Mouse (Mus musculus) Muller cell, postnatal 12 days (primary cell): ENCODE data around the gene Ankrd23.
"Not testable (repeated sequence)": the region's sequence is repeated elsewhere in the genome, so short reads cannot be mapped to it uniquely, and the experiment has no call there.

Experiments used
- DNase-seq: peaks from one replicate; pipeline ENCODE4 v3.0.0-alpha.2; 2015; ENCODE audit errors: inconsistent ontology term

Ankrd23 gene

DNA sequence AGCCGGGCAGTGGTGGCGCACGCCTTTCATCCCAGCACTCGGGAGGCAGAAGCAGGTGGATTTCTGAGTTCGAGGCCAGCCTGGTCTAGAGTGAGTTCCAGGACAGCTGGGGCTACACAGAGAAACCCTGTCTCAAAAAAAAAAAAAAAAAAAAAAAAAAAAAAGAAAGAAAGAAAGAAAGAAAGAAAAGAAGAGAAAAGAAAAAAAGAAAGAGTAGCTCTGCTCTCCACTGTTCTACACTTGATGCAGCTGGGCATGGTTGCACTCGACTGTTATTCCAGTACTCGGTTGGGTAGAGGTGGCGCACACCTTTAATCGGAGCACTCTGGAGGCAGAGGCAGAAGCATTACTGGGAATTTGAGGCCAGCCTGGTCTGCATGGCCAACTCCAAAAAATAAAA, at the start of gene Ankrd23:
TSS of gene Ankrd23 (minus strand) at position 101 of the 400 bp plus-strand sequence.
- not testable (repeated sequence) for DNase-seq

DNA sequence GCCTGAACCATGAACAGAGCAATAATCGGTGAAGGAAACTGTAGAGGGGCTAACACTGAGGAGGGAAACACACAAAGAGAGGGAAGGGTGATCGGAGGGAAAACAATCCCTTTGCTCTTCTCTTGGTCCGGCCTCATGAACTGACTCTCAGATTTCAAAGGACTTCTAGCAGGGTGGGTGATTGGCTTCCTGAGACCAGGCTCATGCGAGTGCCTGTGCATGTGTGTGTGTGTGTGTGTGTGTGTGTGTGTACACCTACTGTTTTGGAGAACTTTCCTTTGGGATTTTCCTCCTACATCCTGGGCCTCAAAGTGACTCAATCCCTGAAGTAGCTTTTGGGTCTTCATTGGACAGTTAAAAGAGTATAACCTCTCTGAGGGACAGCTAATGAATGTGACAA, 49.6 kb upstream of the Ankrd23 start:
- DNase-seq, result no peak

DNA sequence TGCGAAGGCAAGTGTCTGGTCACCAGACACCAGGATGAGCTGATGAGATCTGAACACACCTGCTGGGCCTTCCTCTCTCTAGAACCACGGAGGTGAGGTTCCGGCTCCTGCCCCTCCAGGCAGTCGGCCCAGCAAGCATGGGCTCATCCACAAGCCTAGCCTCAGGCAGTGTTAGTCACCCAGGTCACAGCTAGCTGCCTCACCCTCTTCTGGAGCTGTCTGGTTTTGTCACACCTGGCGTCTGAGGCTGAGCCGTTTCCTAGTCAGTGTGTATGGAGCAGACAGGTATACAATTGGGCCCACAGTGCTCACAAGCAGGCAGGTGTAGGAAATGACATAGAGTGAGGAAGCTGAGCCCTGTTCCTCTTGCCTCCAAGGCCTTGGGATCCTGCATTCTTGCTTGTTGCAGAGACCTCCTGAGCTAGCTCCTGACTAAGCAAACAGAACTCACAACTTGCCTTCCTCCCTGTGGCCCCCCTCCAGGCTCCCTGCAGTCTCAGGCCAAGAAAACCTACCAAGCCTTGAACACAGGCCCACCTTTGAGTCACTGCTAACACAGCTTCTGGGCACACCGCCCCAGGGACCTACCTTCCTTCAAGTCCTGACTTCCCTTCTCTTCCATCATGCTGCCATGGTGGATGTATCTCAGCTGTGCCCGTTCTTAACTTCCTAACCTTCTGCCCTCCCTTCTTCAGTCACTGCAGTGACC, 46.9 kb upstream of the Ankrd23 start:
- DNase-seq, result no peak

DNA sequence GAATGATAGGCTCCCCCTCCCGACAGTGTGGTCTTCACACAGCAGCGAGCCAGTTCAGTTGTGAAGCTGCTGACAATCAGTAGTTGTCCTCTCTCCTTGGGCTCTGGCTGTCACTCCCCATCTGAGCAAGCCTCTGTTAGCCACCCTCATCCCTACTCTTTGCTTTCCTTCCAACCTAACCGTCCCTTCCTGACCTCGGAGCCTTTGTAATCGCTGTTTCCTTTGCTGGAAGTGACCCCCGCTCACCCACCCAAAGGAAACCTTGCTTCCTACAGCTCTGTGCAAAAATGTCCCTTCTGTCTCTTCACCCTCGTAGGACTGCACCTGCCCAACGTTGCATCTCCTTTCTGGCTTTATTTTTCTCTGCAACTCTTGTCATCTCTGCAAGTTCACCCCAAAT, 45.5 kb upstream of the Ankrd23 start:
- DNase-seq, result no peak

DNA sequence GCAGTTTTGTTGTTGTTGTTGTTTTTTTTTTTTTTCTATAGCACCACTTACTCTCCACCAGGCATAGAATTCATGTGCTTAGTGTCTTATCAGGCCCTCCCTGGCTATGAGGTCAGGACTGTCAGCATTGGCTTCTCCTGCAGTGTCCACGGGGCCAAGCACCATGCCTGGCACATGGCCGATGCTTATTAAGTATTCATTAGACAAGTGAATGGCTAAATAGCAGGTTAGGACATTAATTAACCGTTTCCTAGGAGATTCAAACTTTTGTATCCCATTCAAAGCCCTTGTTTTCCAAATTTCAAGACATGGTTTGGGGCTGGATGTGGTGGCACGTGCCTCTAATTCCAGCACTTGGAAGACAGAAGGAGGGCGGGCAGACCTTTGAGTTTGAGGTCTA, 44.6 kb upstream of the Ankrd23 start:
- peak; percentile 38 for DNase-seq

DNA sequence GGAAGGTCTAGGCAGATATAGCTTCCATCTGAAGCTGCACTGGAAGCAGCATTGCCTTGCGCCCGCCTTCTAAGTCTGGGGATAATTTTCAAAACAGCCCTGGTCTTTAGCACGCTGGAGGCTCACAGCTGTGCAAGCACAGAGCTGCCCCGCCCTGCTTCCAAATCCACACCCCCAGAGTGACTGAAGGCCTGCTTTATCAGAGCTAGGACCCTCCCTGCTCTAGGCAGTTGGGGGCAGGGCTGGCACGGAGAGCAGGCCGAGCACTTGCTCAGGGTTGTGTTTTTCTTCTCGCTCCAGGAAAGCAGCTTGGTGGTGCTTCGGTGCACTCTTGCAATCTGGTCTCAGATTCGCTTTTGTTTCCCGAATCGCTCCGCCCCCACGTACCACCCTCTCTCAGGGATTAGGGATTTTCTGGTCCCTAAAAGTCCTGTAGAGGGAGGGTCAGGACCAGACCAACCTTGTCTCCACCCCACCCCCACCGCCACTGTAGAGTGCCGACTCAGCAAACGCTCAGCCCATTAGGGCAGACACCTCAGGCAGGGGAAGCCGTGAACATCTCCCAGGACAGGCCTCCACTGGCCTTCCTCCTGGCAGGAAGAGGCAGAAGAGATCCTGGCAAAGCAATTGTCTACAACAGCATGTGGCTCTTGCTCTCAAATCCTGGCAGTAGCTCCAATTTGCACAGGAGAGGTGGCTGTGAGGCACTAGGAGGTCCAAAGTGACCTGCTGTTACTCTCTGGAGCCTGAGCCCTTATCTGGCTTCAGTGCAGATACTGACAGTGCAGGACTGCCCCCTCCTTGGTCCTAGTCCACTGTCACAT, 43.9 kb upstream of the Ankrd23 start:
- peak; percentile 24 for DNase-seq

DNA sequence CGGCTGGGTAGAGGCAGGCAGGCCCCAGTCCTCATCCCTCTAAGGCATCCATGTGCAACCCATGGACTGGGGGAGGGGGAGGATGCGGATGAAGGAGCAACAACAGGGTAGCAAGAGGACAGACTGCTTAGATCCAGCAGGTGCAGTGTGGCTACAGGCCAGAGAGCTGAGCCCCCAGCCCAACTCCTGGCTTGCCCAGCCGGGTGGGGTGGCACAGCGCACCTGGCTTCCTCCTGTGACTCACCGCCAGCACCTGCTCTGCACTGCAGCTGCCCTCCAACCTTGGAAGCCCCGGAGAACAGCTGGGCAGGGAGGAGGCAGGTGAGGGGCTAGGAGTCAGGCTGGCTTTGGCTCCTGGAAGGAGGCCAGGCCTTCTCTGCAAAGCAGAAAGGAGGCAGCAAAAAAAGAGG, 43.3 kb upstream of the Ankrd23 start:
- no peak for DNase-seq

DNA sequence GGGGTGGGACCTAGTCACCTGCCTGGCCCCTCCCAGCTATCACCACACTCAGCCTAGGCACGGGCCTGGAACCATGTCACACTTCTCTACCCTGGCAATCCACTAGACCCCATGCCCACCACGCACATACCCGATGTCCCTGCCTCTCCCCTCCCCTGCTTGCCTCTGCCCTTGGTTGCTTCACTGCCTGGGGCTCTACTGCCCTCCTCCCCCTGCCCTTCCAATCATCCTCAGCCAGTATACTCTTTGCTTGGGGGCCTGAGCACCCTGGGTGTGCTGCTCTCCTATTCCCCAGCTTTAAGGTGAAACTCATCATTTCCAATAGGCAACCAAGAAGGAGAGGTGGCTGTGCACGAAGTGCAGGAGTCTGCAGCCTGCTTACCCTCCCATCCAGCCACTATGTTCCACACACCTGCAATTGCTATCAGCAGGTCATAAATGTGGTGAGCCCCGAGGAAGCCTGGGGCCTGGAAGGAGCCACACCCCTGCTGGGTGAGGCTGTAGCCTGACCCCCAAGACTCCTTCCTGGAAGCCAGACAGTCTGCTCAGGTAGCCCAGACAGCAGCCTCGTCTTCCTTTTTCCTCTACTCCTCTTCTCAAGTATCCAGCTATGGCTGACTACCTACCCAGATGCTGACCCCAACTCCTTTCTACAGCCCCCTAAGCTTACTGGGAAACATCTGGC, 40.5 kb upstream of the Ankrd23 start:
- DNase-seq, result no peak

DNA sequence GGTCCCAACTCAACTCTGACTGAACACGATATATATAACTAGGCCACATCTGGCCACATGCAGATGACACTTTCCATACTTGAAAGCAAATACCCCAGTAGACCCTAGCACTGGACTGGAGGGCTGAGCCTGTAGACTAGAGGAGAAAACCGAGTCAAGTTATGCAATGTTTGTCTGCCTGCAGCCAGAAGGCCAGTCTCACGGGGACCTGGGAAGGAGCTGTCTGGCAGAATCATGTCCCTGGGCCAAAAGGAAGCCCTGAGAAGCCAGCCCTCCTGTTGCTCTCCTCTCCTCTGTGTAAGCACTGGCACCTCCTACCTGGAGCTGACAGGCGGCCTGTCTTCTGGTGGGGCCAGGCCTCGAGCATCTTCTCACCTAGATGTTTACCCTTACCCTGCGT, 38.7 kb upstream of the Ankrd23 start:
- DNase-seq, result no peak

DNA sequence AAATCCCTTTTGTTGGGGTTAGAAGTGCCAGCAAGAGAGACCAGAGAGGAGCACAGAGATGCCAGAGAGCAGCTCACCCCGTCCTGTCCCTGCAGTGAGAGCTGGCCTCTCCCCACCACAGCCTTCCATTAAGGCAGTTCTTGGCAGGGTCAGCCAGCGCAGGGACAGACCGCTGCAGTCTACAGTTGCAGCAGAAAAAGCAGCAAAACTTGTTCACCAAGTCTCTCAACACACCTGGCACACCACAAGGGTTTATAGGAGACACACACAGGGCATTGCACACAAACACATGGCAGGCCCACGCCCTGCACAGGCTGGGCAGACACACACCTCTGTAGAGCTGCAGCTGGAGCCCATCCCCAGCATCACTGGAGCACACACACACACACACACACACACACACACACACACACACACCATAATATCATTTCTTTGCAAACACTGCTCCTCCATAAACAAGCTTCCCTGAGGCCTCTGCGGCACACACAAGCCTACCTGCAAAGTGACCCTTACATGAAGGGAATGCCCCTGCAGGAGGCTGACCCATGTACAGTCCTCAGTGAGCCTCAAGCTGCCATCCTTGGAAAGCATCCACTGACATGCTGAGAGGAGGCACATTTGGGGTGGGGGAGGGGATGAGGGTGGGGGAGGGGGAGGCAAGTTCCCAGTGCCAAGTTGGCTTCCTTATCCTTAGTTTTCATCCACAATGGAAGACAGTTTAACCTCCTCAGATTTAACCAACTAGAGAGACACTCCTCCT, 37.7 kb upstream of the Ankrd23 start:
- DNase-seq, result no peak

DNA sequence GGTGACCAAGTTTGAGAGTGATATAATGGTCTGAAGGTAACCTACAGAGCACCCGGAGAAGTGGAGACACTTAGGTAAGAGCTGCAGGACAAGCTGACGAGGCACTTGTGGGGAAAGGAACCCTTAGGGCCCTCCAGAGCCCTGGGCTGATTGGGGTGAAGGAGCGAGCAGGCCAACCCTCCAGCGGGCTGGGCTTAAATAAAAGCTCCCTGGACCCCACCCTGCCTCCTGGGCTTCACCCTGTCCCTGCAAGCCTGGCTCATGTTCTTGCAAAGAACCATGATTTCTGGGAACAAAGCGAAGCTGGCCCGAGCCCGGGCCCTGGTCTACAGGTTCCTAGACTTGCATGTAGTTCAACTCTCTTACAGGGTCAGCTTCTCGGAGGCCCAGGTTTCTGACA, 36.8 kb upstream of the Ankrd23 start:
- DNase-seq, result no peak

DNA sequence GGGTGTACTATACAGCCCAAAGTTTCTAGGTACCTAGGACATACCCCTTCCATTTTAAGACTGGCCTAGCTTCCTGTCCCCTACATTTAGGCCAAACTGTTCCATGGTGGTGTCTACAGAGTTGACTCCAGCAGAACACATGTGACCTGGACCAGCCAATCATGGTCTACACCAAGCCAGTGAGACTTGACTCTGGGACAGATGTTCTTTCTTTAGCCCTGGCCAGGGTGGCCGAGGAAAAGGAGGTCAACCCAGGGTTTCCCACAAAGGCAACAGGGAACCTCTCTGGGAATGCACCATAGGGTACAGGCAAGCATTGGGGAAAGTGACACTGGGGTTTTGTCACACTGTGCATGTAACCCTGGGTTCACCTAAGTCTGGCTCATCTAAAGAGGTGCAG, 36.0 kb upstream of the Ankrd23 start:
- DNase-seq, result no peak

DNA sequence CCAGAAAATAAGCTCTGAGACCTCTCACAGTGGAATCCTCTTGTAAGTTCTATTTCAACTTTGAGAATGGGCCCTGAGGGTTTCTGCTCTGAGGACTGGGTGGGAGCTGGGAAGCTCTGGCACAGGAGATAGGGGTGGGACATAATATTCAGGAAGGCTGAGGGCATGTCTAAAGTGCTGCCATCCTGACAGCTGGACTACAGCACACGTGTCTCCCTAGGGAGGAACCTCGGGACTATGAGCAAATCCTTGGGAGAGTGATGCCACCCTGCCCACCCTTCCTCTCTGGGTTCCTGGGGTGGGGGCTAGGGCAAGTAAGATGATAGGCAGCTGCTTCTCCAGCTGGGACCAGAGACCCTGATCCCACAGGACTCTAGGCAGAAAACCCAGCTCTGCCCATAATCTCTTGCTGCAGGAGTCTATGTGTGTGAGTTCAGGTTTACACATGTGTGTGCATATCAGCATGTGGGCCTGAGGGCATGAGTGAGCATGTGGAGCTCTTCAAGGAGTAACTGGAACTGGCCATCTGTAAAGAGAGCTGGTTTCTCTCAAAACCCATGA, 35.5 kb upstream of the Ankrd23 start:
- DNase-seq, result no peak

DNA sequence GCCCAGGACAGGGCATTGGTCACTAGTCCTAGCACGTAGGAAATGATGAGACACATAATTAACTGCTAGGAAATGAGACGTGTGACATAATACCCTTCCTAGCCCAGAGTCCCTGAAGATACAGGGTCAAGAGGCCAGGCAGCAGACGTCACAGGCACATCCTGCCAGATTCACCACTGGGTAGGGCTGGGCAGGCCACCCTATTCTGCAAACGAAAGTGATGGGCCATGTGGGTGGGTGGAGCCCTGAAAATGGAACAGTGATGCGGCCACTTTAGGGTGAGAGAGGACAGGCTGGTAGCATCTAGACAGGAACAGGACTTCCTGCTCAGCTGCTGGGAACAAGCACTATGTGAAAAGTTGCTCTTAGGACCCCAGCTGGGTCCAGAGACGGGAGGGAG, 34.9 kb upstream of the Ankrd23 start:
- no peak for DNase-seq

DNA sequence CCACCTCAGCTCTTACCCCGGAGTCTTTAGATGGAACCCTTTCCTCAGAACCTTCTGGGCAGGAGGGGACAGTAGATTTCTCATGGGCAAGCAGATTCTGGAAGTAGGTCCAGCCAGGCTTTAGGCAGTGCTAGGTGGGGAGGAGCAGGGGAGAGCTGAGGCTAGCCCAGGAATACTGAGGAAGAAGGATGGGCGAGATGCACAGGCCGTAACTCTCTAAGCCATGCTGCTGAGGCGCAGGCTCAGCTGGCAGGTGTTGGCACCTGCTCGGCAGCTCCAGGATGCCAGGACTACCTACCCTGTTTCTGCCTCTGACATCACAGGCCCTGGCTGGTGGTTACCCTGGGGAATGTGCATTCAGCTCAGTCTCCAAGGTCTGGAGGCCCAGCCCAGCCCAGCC, 33.6 kb upstream of the Ankrd23 start:
- DNase-seq, result no peak

DNA sequence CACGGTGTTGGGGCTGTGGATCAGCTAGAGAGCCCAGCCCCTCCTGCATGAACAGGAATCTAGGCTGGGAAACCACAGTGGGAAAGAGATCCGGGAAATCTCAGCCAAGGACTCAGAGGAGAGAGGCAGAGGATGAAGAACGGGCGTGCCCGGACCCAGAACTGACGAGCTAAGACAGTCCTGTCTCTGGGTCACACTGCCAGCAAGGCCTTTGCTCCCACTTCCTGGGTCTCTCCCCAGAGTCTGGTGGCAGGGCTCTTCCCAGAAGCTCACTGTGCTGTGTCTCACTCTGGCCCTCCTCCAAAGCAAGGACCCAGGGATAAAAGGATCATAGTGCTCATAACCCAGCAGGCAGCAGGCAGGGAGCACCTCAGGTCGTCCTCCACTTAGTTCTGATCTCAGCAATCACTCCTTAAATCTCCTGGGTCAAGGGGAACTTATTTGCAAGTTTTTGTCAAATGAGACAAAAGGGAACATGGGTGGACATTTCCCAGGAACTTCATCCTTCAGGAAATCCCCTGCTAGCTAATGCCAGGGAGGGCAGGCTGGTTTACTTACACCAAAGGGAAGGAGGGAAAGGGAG, 33.1 kb upstream of the Ankrd23 start:
- DNase-seq, result peak; percentile 34

DNA sequence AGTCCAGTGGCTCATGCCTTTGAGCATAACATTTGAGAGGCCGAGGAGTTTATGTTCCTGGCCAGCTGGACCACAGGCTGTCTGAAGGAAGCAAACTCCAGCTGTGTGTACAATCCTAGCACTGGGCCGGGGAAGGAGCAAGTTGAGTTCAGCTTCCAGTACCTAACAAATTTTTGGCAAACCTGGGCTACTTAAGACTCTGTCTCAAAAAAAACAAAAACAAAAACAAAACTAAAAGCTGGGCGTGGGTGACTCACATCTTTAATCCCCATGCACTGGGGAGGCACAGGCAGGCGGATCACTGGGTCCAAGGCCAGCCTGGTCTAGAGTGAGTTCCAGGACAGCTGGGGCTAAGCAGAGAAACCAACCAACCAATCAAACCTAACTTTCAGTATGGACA, 32.1 kb upstream of the Ankrd23 start:
- DNase-seq, result no peak

DNA sequence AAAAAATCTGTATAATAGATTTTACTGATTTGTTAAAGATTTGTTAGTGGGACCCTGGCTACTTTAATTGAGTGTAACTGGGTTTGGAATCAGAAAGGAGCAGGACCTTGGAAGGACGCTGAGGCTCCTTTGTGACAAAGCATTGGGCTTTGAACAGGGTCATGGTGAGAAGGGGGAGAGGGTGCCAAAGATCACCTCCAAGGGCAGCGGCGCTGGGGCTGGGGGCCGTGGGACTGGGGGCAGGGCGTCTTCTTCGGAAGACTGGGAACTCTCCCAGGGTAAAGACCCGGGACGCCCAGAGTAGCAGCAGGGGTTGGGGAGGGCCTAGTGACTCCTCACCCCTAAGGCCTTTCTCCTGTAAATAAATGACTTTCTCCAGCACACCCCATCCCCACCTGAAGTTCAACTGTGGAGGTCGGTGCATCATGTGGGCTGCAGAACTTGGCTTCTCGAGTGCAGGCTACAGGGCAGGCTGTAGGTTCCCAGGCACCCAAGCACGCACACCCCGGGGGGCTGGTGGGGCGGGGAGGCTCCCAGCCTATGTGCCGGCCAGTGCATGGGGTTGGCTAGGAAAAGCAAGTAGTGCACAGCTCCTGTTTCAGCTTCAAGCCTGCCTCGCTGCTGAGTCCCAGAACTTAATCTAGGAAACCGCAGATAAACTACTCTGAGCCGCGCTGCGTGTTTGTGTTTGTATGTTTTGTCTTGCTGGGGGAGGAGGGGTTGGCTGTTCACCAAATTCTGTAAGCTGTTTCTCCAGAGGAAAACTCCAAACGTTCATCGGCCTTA, 31.3 kb upstream of the Ankrd23 start:
- no peak for DNase-seq

DNA sequence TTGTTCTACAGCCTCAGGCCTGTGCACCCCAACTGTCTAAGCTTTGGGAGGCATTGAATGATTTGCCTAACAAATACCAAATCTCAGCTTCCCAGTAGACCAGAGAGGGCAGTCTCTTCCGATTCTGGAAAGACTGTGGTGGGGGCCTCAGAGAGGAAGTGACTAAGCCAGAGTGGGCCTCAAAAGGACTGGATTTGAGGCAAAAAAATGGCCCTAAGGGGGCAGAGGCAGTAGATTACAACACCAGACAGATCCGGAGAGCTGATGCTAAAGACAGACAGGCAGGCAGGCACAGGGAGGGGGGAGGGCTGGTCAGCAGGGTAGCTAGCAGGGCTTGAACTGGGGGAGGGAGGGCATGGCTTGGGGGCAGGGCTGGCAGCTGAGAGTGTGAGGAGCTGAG, 29.7 kb upstream of the Ankrd23 start:
- no peak for DNase-seq

DNA sequence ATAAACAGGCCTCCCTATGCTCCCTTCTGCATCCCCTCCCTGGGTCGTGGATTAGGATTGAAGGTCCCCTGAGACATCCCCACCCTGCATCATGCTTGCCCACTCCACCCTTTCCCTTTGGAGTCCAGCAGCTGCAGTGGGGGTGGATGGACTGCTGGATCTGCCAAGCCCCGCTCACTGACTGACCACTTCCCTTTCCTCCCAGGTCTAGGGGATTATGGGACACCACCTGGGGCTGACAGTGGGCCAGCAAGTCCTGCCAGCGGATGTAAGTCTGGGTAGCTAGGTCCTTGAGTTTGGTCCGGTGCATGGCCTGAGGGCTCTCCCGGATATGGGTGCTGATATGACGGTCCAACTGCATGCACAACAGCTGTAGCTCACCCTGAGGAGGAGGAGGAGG, 27.4 kb upstream of the Ankrd23 start:
- DNase-seq, result no peak

DNA sequence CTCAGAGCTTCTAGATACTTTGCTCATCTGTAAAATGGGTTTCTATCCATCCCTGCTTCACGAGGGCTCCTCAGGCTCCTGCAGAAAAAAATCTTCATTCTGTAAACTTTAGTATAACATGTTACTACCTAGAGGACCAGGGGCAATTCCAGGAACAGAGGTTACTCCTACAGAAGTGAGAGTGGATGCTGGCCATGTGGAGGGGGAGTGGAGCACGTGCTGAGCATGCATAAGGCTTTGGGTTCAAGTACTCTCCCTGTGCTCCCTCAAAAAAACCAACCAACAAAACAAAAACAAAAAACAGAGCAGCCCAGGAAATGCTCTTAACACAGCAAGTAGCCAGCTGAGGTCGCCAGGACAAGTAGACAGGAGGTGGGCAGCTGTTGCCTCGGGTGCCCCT, 26.9 kb upstream of the Ankrd23 start:
- no peak for DNase-seq
